Mouse (Mus musculus) heart, embryonic 10.5 days (tissue): ENCODE results near the gene Bspry. TPM values are rescaled to one million over a fixed set of nuclear protein-coding genes. Genes with fewer than 3 reads are reported as not detected.
A peak's percentile ranks its signal among the peaks of the same experiment; 100 is the strongest.

Source experiments
- DNase-seq: peaks from one replicate; pipeline ENCODE4 v3.0.0-alpha.2; 2017; ENCODE audit warnings: low spot score
- H3K27ac ChIP-seq: fragments of 300-500 bp; sonication (generic); 2 replicates; pipeline ENCODE4 v1.5.1; 2016; ENCODE audit warnings: mild to moderate bottlenecking
- H3K27me3 ChIP-seq: fragments of 300-500 bp; sonication (generic); 2 replicates; pipeline ENCODE4 v1.6.1; 2016; ENCODE audit warnings: mild to moderate bottlenecking; ENCODE audit not compliant: poor library complexity, insufficient read depth, severe bottlenecking
- H3K36me3 ChIP-seq: fragments of 300-500 bp; sonication (generic); 2 replicates; pipeline ENCODE4 v1.6.1; 2016; ENCODE audit warnings: mild to moderate bottlenecking, moderate library complexity
- H3K4me1 ChIP-seq: fragments of 300-500 bp; sonication (generic); 2 replicates; pipeline ENCODE4 v1.6.1; 2016; ENCODE audit warnings: mild to moderate bottlenecking
- H3K4me3 ChIP-seq: fragments of 300-500 bp; sonication (generic); 2 replicates; pipeline ENCODE4 v1.5.1; 2016; ENCODE audit warnings: mild to moderate bottlenecking, moderate library complexity
- H3K9me3 ChIP-seq: fragments of 300-500 bp; sonication (generic); 2 replicates; pipeline ENCODE4 v1.6.1; 2016; ENCODE audit warnings: mild to moderate bottlenecking, moderate library complexity
- WGBS: fragments of 180-500 bp; shearing (Covaris S2); methylation state at CpG from one replicate; pipeline ENCODE4 v1.1.7; 2016; 5-methylcytosine and 5-hydroxymethylcytosine counted together
- polyA plus RNA-seq: library from polyadenylated mRNA; unstranded; fragments of >200 nt; fragmentation: Nextera tagmentation; extraction: Ambion mirVana; gene quantifications from 2 replicates; pipeline ENCODE4 v1.2.1, GENCODE M21; 2016

Bspry gene
- 0.46 and 2.0 TPM in 2 replicates for polyA plus RNA-seq

GRCm38 (mm10) chr4:62479937-62480708 lies at the start of gene Bspry:
TSS of gene Bspry (plus strand) at chr4:62480053.
- Histone ChIP-seq H3K4me1 (peaks cover 6% of the 10 kb centered on the region), H3K4me3 (peak within 1 kb of the TSS; percentile 68), H3K9me3 (no peaks in the 10 kb centered on the region), H3K27ac (0 out of 2 replicates have a peak within 1 kb of the TSS, but pooled peaks have one; percentile 18), H3K36me3 (no peaks in the 10 kb centered on the region), H3K27me3 (peaks cover 39% of the 10 kb centered on the region)
- no peak for DNase-seq
- WGBS, result 2% methylated on average over 71 of the region's 71 CpGs

DNA sequence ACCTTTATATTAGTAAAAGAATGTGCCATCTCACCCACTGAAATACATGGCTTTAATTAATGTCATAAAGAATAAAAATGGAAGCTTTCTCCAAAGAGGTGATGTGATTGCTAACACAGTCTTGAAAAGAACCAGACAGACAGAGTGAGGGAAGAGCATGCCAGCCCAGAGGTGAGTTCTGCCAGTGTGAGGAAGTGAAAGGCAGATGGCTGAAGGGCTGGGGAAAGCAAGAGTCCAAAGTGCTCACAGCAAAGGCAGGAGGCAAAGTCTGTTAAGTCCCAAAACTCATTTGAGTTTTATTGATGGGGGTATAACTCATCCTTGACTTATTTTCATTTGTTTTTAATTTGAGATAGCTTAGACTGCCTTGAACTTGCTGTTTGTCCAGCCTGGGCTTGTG lies 49.2 kb upstream of the Bspry start:
- Histone ChIP-seq H3K27me3 (peaks cover 8% of the 10 kb centered on the region; the same call in 1 of the 2 replicates), H3K36me3 (peaks cover 2% of the 10 kb centered on the region), H3K27ac (no peak overlapping the region), H3K4me1 (peaks cover 12% of the 10 kb centered on the region), H3K4me3 (no peak overlapping the region), H3K9me3 (no peaks in the 10 kb centered on the region)
- no peak for DNase-seq

DNA sequence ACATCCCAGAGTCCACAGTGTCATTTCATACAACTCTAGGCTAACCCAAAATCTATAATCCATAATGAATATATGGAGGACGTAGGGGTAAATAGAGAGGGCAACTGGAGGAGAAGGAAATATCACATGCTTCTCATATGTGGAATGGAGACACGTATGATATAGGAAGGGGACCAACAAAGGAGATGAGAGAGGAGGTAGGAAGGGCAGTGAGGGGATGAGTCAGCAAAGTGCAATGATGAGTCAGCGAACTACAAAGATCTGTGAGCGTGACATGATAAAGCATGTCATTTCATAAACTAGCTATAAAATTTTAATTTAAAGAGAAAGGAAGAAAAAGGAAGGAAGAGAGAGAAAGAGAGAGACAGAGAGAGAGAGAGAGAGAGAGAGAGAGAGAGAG lies 48.3 kb upstream of the Bspry start:
- Histone ChIP-seq H3K27ac (no peak overlapping the region), H3K27me3 (peaks cover 8% of the 10 kb centered on the region; the same call in 1 of the 2 replicates), H3K9me3 (no peaks in the 10 kb centered on the region), H3K4me3 (no peak overlapping the region), H3K4me1 (peaks cover 12% of the 10 kb centered on the region), H3K36me3 (no peaks in the 10 kb centered on the region)
- no peak for DNase-seq
- 79% methylated on average over 4 of the region's 4 CpGs for WGBS

- WGBS, result 74% methylated on average over 7 of the region's 7 CpGs
- Histone ChIP-seq H3K27ac (no peak overlapping the region), H3K9me3 (no peaks in the 10 kb centered on the region), H3K36me3 (no peaks in the 10 kb centered on the region), H3K4me3 (no peak overlapping the region), H3K4me1 (no peaks in the 10 kb centered on the region), H3K27me3 (0 out of 2 replicates have a peak, but pooled peaks cover under 1% of the 10 kb centered on the region)
- DNase-seq, result no peak
Measured at GRCm38 (mm10) chr4:62433939-62434870, 45.6 kb upstream of the Bspry start.

- Histone ChIP-seq H3K36me3 (no peaks in the 10 kb centered on the region), H3K4me1 (no peaks in the 10 kb centered on the region), H3K27me3 (no peaks in the 10 kb centered on the region), H3K9me3 (no peaks in the 10 kb centered on the region), H3K27ac (no peak within 1 kb of the TSS), H3K4me3 (no peak within 1 kb of the TSS)
- 79% methylated on average over 6 of the region's 6 CpGs for WGBS
- no peak for DNase-seq
Measured at GRCm38 (mm10) chr4:62435081-62435480, 44.8 kb upstream of the Bspry start, which contains the start of gene Rnf183. TSS of gene Rnf183 (minus strand) at chr4:62435252.

DNA sequence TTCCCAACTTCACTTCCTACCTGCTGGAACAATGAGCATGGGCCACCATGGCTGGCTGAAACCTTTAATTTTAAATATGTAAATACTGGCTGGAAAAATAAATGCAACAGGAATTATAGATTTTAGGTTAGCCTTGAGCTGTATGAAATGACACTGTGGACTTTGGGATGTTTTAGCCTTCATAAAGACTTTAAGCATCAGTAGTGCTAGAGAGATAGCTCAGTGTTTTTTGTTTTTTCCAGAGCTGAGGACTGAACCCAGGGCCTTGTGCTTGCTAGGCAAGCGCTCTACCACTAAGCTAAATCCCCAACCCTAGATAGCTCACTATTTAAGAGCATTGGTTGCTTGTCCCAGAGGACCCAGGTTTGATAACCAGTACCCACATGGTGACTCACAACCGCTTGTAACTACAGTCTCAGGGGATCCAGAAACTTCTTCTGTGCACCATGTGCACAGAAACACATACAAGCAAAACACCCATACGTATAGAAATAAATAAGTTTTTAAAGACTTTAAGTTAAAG lies 42.5 kb upstream of the Bspry start:
- 83% methylated on average over 3 of the region's 3 CpGs for WGBS
- H3K27ac ChIP-seq, result no peak overlapping the region
- H3K9me3 ChIP-seq, result no peaks in the 10 kb centered on the region
- H3K4me3 ChIP-seq, result no peak overlapping the region
- H3K4me1 ChIP-seq, result no peaks in the 10 kb centered on the region
- H3K27me3 ChIP-seq, result no peaks in the 10 kb centered on the region
- H3K36me3 ChIP-seq, result no peaks in the 10 kb centered on the region
- DNase-seq, result no peak

- WGBS, result 84% methylated on average over 7 of the region's 7 CpGs
- no peak for DNase-seq
- no peaks in the 10 kb centered on the region for H3K4me1 ChIP-seq
- no peak overlapping the region for H3K27ac ChIP-seq
- H3K36me3 ChIP-seq, result no peaks in the 10 kb centered on the region
- H3K4me3 ChIP-seq, result no peak overlapping the region
- no peaks in the 10 kb centered on the region for H3K27me3 ChIP-seq
- no peaks in the 10 kb centered on the region for H3K9me3 ChIP-seq
Measured at GRCm38 (mm10) chr4:62437871-62438270, 42.0 kb upstream of the Bspry start.

DNA sequence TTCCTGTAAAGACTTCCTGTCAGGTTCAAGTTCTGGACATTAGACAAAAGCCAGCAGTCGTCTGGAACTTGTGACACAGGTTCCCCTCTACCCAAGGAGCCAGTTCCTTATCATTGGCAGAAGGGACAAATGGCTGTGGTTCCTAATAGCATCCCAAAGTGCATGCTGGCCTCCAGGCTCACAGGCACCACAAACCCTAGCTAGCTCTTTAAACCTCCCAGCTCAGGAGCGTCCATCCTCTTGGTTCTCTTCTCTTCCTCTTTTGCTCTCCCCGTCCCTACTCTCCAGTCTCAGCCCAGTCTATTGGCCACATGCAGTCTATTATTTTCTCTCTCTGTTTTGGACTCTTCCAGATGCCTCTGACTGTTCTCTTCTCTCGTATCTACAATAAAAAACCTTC lies 40.1 kb upstream of the Bspry start:
- Histone ChIP-seq H3K36me3 (no peaks in the 10 kb centered on the region), H3K27ac (no peak overlapping the region), H3K4me3 (no peak overlapping the region), H3K4me1 (no peaks in the 10 kb centered on the region), H3K27me3 (no peaks in the 10 kb centered on the region), H3K9me3 (no peaks in the 10 kb centered on the region; the same call in 1 of the 2 replicates)
- WGBS, result 43% methylated on average over 4 of the region's 4 CpGs
- DNase-seq, result no peak

DNA sequence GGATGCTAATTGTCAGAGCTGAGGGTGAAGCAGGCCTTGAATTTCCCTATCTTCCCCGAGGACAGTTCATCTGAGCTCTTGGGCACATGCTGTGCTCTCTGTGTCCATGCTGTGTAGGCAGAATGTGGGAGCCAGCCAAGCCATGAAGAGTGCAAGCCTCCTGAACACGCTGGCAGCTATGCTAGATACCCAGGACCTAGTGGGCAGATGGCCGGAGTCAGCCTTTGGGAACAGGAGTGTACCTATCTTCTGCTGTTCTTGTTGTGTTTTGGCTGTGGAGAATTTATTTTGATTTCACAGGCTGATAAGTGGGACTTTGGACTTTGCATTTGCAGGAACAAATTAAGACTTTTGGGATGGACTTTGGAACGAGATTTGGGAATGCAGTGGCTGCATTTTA lies 39.3 kb upstream of the Bspry start:
- Histone ChIP-seq H3K9me3 (no peaks in the 10 kb centered on the region; the same call in 1 of the 2 replicates), H3K4me3 (no peak overlapping the region), H3K27me3 (no peaks in the 10 kb centered on the region), H3K36me3 (no peaks in the 10 kb centered on the region), H3K27ac (no peak overlapping the region), H3K4me1 (no peaks in the 10 kb centered on the region)
- WGBS, result 73% methylated on average over 4 of the region's 4 CpGs
- DNase-seq, result no peak

DNA sequence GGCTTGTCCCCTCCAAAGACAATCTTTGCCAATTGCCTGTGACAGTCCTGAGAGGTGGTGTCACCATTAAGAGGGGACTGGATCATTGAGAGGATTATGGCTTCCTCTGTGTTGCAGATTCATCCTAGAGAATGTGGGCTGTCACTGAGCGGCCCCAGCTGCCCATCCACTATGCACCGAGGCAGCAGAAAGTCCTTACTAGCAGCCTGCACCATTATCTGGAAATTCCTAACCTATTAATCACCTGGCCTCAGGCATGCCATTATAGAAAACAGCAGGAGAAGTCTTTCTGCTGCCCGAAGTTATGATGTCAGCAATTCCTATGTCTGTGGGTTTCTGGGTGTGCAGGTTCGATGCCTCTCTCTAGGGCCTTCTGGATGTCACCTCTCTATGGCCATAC lies 38.9 kb upstream of the Bspry start:
- Histone ChIP-seq H3K27ac (no peak overlapping the region), H3K27me3 (no peaks in the 10 kb centered on the region), H3K36me3 (no peaks in the 10 kb centered on the region), H3K4me1 (no peaks in the 10 kb centered on the region), H3K4me3 (no peak overlapping the region), H3K9me3 (no peaks in the 10 kb centered on the region; the same call in 1 of the 2 replicates)
- no peak for DNase-seq
- WGBS, result 66% methylated on average over 4 of the region's 4 CpGs

DNA sequence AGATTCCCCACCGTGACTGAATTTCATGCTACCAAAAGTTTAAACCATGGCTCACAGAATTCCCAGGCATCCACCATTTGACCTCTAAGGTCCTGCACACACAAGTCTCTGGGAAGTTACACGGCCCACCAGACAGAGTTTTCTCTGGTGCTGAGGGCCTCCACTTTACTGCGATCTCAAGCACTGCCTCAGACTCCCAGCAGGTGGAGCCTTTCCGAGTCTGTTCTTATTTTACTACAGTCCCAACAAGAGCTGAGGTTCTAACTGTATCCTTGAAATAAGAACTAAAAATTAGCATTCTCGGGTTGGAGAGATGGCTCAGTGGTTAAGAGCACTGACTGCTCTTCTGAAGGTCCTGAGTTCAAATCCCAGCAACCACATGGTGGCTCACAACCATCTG lies 24.9 kb upstream of the Bspry start:
- Histone ChIP-seq H3K27ac (no peak overlapping the region), H3K27me3 (no peaks in the 10 kb centered on the region), H3K36me3 (no peaks in the 10 kb centered on the region), H3K4me1 (no peaks in the 10 kb centered on the region), H3K9me3 (no peaks in the 10 kb centered on the region), H3K4me3 (no peak overlapping the region)
- no peak for DNase-seq
- WGBS, result 52% methylated on average over 5 of the region's 5 CpGs

DNA sequence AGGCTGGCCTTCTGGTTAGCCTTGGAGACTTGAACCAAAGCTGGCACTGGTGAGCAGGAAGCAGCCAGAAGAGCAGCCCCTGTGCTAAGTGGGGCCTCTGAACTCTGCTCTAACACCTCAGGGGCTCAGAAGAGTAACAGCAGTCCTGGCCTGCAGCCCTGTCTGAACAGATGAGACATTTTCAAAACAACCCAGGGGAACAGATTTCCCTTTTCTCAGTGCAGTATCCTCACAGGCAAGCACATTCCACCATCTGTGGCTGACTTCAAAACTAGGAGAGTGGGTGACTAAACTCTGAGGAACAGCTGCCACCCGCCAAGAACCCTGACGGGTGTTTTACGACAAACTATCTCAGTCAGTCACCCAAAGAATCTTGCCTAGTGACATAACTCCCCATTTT lies 20.8 kb upstream of the Bspry start:
- no peak for DNase-seq
- Histone ChIP-seq H3K27ac (no peak overlapping the region), H3K4me1 (0 out of 2 replicates have a peak, but pooled peaks cover 3% of the 10 kb centered on the region), H3K4me3 (no peak overlapping the region), H3K9me3 (no peaks in the 10 kb centered on the region), H3K27me3 (no peaks in the 10 kb centered on the region), H3K36me3 (0 out of 2 replicates have a peak, but pooled peaks cover 3% of the 10 kb centered on the region)
- WGBS, result 89% methylated on average over 3 of the region's 3 CpGs
